Mouse (Mus musculus) heart, postnatal 0 days (tissue): Measurements from ENCODE around the gene Cacna1c. TPM values are rescaled to one million over a fixed set of nuclear protein-coding genes. Genes with fewer than 3 reads are reported as not detected.

Experiments
- ATAC-seq: fragments of 200-750 bp; cut with Nextera tagmentation; 2 replicates; pipeline ENCODE4 v1.8.0; 2017; ENCODE audit warnings: low read depth, moderate number of reproducible peaks, moderate library complexity; ENCODE audit not compliant: insufficient read depth
- DNase-seq: peaks from one replicate; pipeline ENCODE4 v3.0.0-alpha.2; 2016; ENCODE audit warnings: low spot score
- H3K27ac ChIP-seq: fragments of 300-500 bp; sonication (generic); 2 replicates; pipeline ENCODE4 v1.5.1; 2014; ENCODE audit warnings: low read depth, mild to moderate bottlenecking
- H3K27me3 ChIP-seq: fragments of 300-500 bp; sonication (generic); 2 replicates; pipeline ENCODE4 v1.6.1; 2014; ENCODE audit warnings: low read length, mixed read lengths; ENCODE audit not compliant: control insufficient read depth, insufficient read depth
- H3K36me3 ChIP-seq: fragments of 300-500 bp; sonication (generic); replicated peaks from 2 replicates; pipeline ENCODE4 v1.6.1; 2014; ENCODE audit warnings: low read length, mixed read lengths; ENCODE audit not compliant: control insufficient read depth, insufficient read depth
- H3K4me1 ChIP-seq: fragments of 300-500 bp; sonication (generic); 2 replicates; pipeline ENCODE4 v1.6.1; 2014; ENCODE audit warnings: antibody characterized with exemption; ENCODE audit not compliant: control insufficient read depth, insufficient read depth
- H3K4me2 ChIP-seq: fragments of 300-500 bp; sonication (generic); 2 replicates; pipeline ENCODE4 v1.6.1; 2014; ENCODE audit warnings: low read depth, mild to moderate bottlenecking, low read length, moderate library complexity
- H3K4me3 ChIP-seq: fragments of 300-500 bp; sonication (generic); 2 replicates; pipeline ENCODE4 v1.5.1; 2014; ENCODE audit warnings: low read depth, low read length
- H3K9ac ChIP-seq: fragments of 300-500 bp; sonication (generic); replicated peaks from 2 replicates; pipeline ENCODE4 v1.6.1; 2014; ENCODE audit warnings: low read depth, low read length, mixed read lengths
- H3K9me3 ChIP-seq: fragments of 300-500 bp; sonication (generic); replicated peaks from 2 replicates; pipeline ENCODE4 v1.6.1; 2016; ENCODE audit warnings: low read length; ENCODE audit not compliant: control insufficient read depth
- CTCF ChIP-seq: IDR thresholded peaks from 2 replicates; pipeline ENCODE4 v1.5.1; 2016; ENCODE audit warnings: antibody characterized with exemption, control low read depth, low read depth
- EP300 ChIP-seq: IDR thresholded peaks from 2 replicates; pipeline ENCODE4 v1.6.1; 2016; ENCODE audit warnings: antibody characterized with exemption, low read depth
- WGBS: fragments of 180-500 bp; shearing (Covaris S2); extraction: QIAGEN DNeasy Blood & Tissue Kit; methylation state at CpG from one replicate; pipeline ENCODE4 v1.1.7; 2014; 5-methylcytosine and 5-hydroxymethylcytosine counted together
- polyA plus RNA-seq: library from polyadenylated mRNA; unstranded; fragments of >200 nt; fragmentation: Nextera tagmentation; extraction: Ambion mirVana; gene quantifications from 2 replicates; pipeline ENCODE4 v1.2.1, GENCODE M21; 2015
- total RNA-seq: library from RNA; depleted of rRNA; stranded (reverse); fragments of >200 nt; gene quantifications from 2 replicates; pipeline ENCODE4 v1.2.3, GENCODE M21; 2014; ENCODE audit warnings: low replicate concordance

Cacna1c gene
- total and polyA plus RNA-seq, 2 experiments from 2014 or later, result 51.3 to 159 TPM

DNA sequence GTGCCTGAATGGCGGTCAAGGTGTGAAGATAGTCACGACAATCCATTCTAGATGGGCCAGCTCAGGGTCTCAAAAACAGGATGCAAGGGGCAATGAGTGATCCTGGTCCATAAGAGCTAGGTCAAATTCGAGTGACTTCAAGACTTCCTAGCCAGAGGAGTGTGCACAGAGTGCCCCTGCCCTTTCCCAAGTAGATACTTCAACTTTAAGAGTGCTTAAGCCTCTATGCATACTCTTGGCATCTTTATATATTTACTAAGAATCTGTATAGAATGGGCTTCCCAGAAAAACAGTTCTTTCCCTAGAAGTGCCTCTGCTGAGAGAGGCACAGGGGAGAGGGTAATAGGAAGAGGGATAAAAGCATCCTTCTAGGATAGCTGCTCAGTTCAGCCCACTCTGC is 153.4 kb downstream of the Cacna1c start:
- Histone ChIP-seq H3K36me3 (no peaks in the 10 kb centered on the region), H3K27ac (no peak overlapping the region), H3K27me3 (no peaks in the 10 kb centered on the region), H3K4me3 (no peak overlapping the region), H3K9ac (no peak overlapping the region), H3K9me3 (no peaks in the 10 kb centered on the region), H3K4me1 (peaks cover 68% of the 10 kb centered on the region), H3K4me2 (no peak overlapping the region)
- DNase-seq, result no peak
- TF ChIP-seq EP300 (no peak), CTCF (no peak)
- ATAC-seq, result no peak
- WGBS, result 87% methylated on average over 3 of the region's 3 CpGs

DNA sequence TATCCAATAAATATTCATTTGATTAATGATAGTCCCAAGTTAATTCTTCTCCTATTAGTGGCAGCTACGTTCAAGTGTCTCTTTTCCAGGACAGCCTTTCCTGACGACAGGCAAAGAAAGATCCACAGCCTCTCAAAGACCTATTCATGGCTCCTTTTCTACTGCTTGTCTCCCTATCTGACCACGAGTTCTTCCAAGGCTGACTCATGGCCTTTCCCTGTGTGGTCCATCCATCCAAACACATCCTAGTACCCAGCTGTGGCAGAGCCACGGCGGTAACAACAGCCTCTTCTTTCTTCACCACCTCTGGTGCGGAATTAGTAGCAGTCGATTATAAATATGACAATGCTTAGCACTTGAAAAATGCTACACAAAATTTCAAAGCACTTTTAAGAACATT is 155.3 kb downstream of the Cacna1c start:
- 35% methylated on average over 7 of the region's 7 CpGs for WGBS
- no peaks in the 10 kb centered on the region for H3K27me3 ChIP-seq
- ATAC-seq (no peak), DNase-seq (no peak)
- no peak for TF ChIP-seq EP300
- no peak for TF ChIP-seq CTCF
- no peak overlapping the region for H3K4me3 ChIP-seq
- H3K27ac ChIP-seq, result peak overlapping the region; percentile 0; the same call in 1 of the 2 replicates
- no peak overlapping the region for H3K4me2 ChIP-seq
- no peaks in the 10 kb centered on the region for H3K36me3 ChIP-seq
- H3K9me3 ChIP-seq, result no peaks in the 10 kb centered on the region
- peaks cover 78% of the 10 kb centered on the region for H3K4me1 ChIP-seq
- no peak overlapping the region for H3K9ac ChIP-seq

DNA sequence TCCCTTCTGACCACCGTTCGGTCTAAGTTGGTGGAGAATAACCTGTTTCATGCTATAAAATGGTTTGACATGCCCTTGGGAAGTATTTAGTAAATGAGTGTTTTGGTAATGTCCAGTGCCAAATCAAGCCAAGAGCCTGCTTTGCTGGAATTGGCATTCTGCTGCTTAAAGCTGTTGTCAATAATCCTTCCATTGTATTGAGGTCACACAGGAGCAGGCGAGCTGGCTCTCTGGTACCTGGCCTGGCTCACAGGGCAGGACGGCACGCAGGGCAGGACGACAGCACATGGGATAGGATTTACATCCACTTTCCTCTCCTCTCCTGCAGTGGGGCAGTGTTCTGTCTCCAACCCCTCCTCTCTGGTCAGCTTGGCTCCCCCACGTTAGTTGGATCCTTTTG is 156.4 kb downstream of the Cacna1c start:
- no peaks in the 10 kb centered on the region for H3K27me3 ChIP-seq
- no peak overlapping the region for H3K27ac ChIP-seq
- DNase-seq (no peak), ATAC-seq (no peak)
- peaks cover 67% of the 10 kb centered on the region for H3K4me1 ChIP-seq
- WGBS, result 60% methylated on average over 7 of the region's 7 CpGs
- TF ChIP-seq EP300, result no peak
- no peak for TF ChIP-seq CTCF
- H3K36me3 ChIP-seq, result 0 out of 2 replicates have a peak, but pooled peaks cover 5% of the 10 kb centered on the region
- no peak overlapping the region for H3K4me2 ChIP-seq
- no peak overlapping the region for H3K4me3 ChIP-seq
- no peak overlapping the region for H3K9ac ChIP-seq
- no peaks in the 10 kb centered on the region for H3K9me3 ChIP-seq

- Histone ChIP-seq H3K27me3 (no peaks in the 10 kb centered on the region), H3K4me1 (peaks cover 64% of the 10 kb centered on the region), H3K36me3 (0 out of 2 replicates have a peak, but pooled peaks cover 10% of the 10 kb centered on the region), H3K4me2 (no peak overlapping the region), H3K9me3 (peaks cover 4% of the 10 kb centered on the region), H3K27ac (no peak overlapping the region), H3K4me3 (no peak overlapping the region), H3K9ac (no peak overlapping the region)
- no peak for TF ChIP-seq EP300
- ATAC-seq, result no peak
- 60% methylated on average over 5 of the region's 5 CpGs for WGBS
- no peak for DNase-seq
Measured at GRCm38 (mm10) chr6:119039293-119039692, 156.9 kb downstream of the Cacna1c start.

- H3K4me2 ChIP-seq, result no peak overlapping the region
- no peak for ATAC-seq
- TF ChIP-seq EP300, result no peak
- TF ChIP-seq CTCF, result no peak
- peak overlapping the region; percentile 41 for H3K27ac ChIP-seq
- DNase-seq, result no peak
- H3K36me3 ChIP-seq, result peaks cover 10% of the 10 kb centered on the region; the same call in 1 of the 2 replicates
- H3K4me1 ChIP-seq, result peaks cover 49% of the 10 kb centered on the region
- H3K27me3 ChIP-seq, result no peaks in the 10 kb centered on the region
- no peak overlapping the region for H3K9ac ChIP-seq
- WGBS, result 36% methylated on average over 6 of the region's 6 CpGs
- no peak overlapping the region for H3K4me3 ChIP-seq
- peaks cover 4% of the 10 kb centered on the region for H3K9me3 ChIP-seq
Measured at GRCm38 (mm10) chr6:119037815-119038214, 158.4 kb downstream of the Cacna1c start.

DNA sequence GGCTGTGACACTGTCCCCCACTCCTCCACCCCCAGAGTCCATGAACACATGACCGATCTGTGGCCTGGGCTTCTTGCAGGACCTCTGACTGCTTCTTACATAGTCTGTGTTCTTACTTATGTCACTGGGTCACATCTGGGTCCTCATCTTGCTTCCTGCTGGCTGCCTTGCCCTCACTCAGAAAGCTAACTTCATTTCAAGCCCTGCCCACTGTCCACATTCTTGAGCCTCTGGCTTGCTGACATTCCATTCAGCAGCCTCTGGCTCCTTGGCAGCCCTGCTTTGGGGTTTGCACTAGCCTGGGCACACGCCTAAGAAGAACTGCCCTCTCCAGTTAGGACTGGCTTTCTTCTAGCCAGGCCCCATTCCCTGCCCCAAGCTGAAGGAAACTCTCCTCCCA is 159.2 kb downstream of the Cacna1c start:
- 57% methylated on average over 2 of the region's 2 CpGs for WGBS
- Histone ChIP-seq H3K4me2 (no peak overlapping the region), H3K9me3 (peaks cover 4% of the 10 kb centered on the region), H3K9ac (no peak overlapping the region), H3K27ac (peak overlapping the region; percentile 41; the same call in 1 of the 2 replicates), H3K4me3 (no peak overlapping the region), H3K4me1 (peaks cover 44% of the 10 kb centered on the region), H3K36me3 (peaks cover 10% of the 10 kb centered on the region; the same call in 1 of the 2 replicates), H3K27me3 (no peaks in the 10 kb centered on the region)
- TF ChIP-seq EP300 (no peak), CTCF (no peak)
- no peak for DNase-seq
- peak; percentile 28; the same call in 1 of the 2 replicates for ATAC-seq
